Mouse (Mus musculus): ENCODE measurements around the gene Gtf2ird1. TPM values are rescaled to one million over a fixed set of nuclear protein-coding genes. Genes with fewer than 3 reads are reported as not detected.

Gtf2ird1 gene
- polyA plus RNA-seq (2012; rRNA removed; ENCODE audit: low replicate concordance) = 16.0 and 23.8 TPM in 2 replicates

GRCm38 (mm10) chr5:134456503-134456962 is at the start of gene Gtf2ird1:
Gtf2ird1 (minus strand) TSS chr5:134456716.

GRCm38 (mm10) chr5:134314688-134315622 is 141.6 kb downstream of the Gtf2ird1 start, which contains the start of gene Gtf2i:
Gtf2i (minus strand) TSS chr5:134314760.

Other genes with a start within 250 kb of the Gtf2ird1 start
- gene Ncf1, start 227.1 kb downstream of the Gtf2ird1 start, polyA plus RNA-seq (2012; rRNA removed; ENCODE audit: low replicate concordance) = 28.3 and 74.1 TPM in 2 replicates
- gene Gtf2i, start 142.0 kb downstream of the Gtf2ird1 start, polyA plus RNA-seq (2012; rRNA removed; ENCODE audit: low replicate concordance) = 59.4 and 75.3 TPM in 2 replicates
- 13.9 and 24.0 TPM in 2 replicates for gene Clip2, start 95.7 kb upstream of the Gtf2ird1 start, polyA plus RNA-seq (2012; rRNA removed; ENCODE audit: low replicate concordance)
- gene Syna, start 103.5 kb upstream of the Gtf2ird1 start, polyA plus RNA-seq (2012; rRNA removed; ENCODE audit: low replicate concordance) = 0.13 and 0.17 TPM in 2 replicates
- 50.2 and 59.8 TPM in 2 replicates for gene Rfc2, start 124.7 kb upstream of the Gtf2ird1 start, polyA plus RNA-seq (2012; rRNA removed; ENCODE audit: low replicate concordance)
- gene Lat2, start 158.3 kb upstream of the Gtf2ird1 start, polyA plus RNA-seq (2012; rRNA removed; ENCODE audit: low replicate concordance) = 14.1 and 20.9 TPM in 2 replicates
- 186 and 196 TPM in 2 replicates for gene Eif4h, start 182.8 kb upstream of the Gtf2ird1 start, polyA plus RNA-seq (2012; rRNA removed; ENCODE audit: low replicate concordance)
- 21.5 and 37.1 TPM in 2 replicates for gene Limk1, start 231.9 kb upstream of the Gtf2ird1 start, polyA plus RNA-seq (2012; rRNA removed; ENCODE audit: low replicate concordance)

Data from mammary gland, adult 2 months (tissue).